Mouse (Mus musculus) testis, postnatal 14 days (tissue): ENCODE results near the gene Mthfd1l.

Source experiments
- DNase-seq: peaks from one replicate; pipeline ENCODE4 v3.0.0; 2021; ENCODE audit warnings: low spot score

The Mthfd1l gene

GRCm38 (mm10) chr10:3972981-3973588 lies at the start of gene Mthfd1l:
TSS of gene Mthfd1l (plus strand) at chr10:3973118.
- peak; percentile 76 for DNase-seq

GRCm38 (mm10) chr10:3928008-3928545 lies 44.8 kb upstream of the Mthfd1l start:
- no peak for DNase-seq

GRCm38 (mm10) chr10:3931831-3932230 lies 41.1 kb upstream of the Mthfd1l start:
- DNase-seq = no peak

GRCm38 (mm10) chr10:3933311-3933940 lies 39.5 kb upstream of the Mthfd1l start:
- DNase-seq = no peak

- DNase-seq = no peak
These were observed 36.1 kb upstream of the Mthfd1l start for GRCm38 (mm10) chr10:3936864-3937263.

GRCm38 (mm10) chr10:3939895-3940595 lies 32.9 kb upstream of the Mthfd1l start:
- DNase-seq = no peak

GRCm38 (mm10) chr10:3940596-3940975 lies 32.3 kb upstream of the Mthfd1l start:
- no peak for DNase-seq

- peak; percentile 24 for DNase-seq
These were observed 31.7 kb upstream of the Mthfd1l start for GRCm38 (mm10) chr10:3941054-3941757.

GRCm38 (mm10) chr10:3942289-3942688 lies 30.6 kb upstream of the Mthfd1l start:
- no peak for DNase-seq

GRCm38 (mm10) chr10:3943492-3944395 lies 29.2 kb upstream of the Mthfd1l start:
- peak; percentile 32 for DNase-seq

- no peak for DNase-seq
These were observed 26.0 kb upstream of the Mthfd1l start for GRCm38 (mm10) chr10:3946871-3947270.

- no peak for DNase-seq
These were observed 25.6 kb upstream of the Mthfd1l start for GRCm38 (mm10) chr10:3947346-3947745.

GRCm38 (mm10) chr10:3949306-3949705 lies 23.6 kb upstream of the Mthfd1l start:
- DNase-seq = no peak

GRCm38 (mm10) chr10:3956471-3956870 lies 16.4 kb upstream of the Mthfd1l start:
- no peak for DNase-seq

GRCm38 (mm10) chr10:3958591-3958990 lies 14.3 kb upstream of the Mthfd1l start:
- no peak for DNase-seq

GRCm38 (mm10) chr10:3969026-3969425 lies 3.9 kb upstream of the Mthfd1l start:
- DNase-seq = no peak

GRCm38 (mm10) chr10:3972237-3972636 lies 681 bp upstream of the Mthfd1l start:
- no peak for DNase-seq

- DNase-seq = peak; percentile 82
These were observed 712 bp downstream of the Mthfd1l start for GRCm38 (mm10) chr10:3973589-3974070.

GRCm38 (mm10) chr10:3974380-3974779 lies 1.5 kb downstream of the Mthfd1l start:
- no peak for DNase-seq

GRCm38 (mm10) chr10:3975898-3976622 lies 3.1 kb downstream of the Mthfd1l start:
- DNase-seq = no peak

GRCm38 (mm10) chr10:3976623-3977010 lies 3.7 kb downstream of the Mthfd1l start:
- no peak for DNase-seq
